Mouse (Mus musculus): Measurements from ENCODE around the gene Clec2e. TPM values are rescaled to one million over a fixed set of nuclear protein-coding genes. Genes with fewer than 3 reads are reported as not detected.

The Clec2e gene
- total RNA-seq, 1 experiment: not detected

DNA sequence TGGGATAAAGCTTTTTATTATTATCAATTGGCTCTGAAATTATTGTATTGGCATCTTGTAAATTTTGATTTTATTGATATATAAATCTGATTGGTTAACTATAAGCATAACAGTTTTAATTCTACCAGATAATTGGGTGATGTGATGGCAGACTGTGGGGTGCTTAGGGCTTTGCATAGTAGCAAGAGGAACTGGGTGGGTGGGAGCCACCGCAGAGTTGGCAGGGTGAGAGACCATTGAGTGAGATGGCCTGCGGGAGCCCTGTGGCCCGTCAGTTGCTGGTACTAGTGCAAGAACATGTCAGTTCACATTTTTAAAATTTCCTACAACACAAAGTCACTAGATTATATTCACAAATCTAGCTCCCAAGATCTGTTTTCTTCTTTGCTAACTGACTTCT, 34.9 kb downstream of the Clec2e start:
- no peaks in the 10 kb centered on the region for H3K36me3 ChIP-seq (ENCODE audit: control insufficient read depth, insufficient read depth, low read length, poor library complexity, severe bottlenecking)
- H3K9me3 ChIP-seq (ENCODE audit: control insufficient read depth, insufficient read depth, low read depth, low read length): no peaks in the 10 kb centered on the region; the same call in none of the 2 replicates
- no peak overlapping the region for H3K9ac ChIP-seq (ENCODE audit: insufficient read depth, low read depth, low read length, poor library complexity, severe bottlenecking)
- no peaks in the 10 kb centered on the region for H3K4me1 ChIP-seq (ENCODE audit: control insufficient read depth in 2 of 2, insufficient read depth in 2 of 2, low read length in 2 of 2, poor library complexity in 1 of 2)
- in situ Hi-C loops (cut with MboI; ENCODE audit: low sequenced_read_pairs in 2 of 2, unreplicated experiment in 2 of 2): no loop called here
- DNase-seq (ENCODE audit: low read depth, low spot score): no peak
- no peak for TF ChIP-seq CHD2 (IDR thresholded peaks at IDR 0.05; ENCODE audit: low read depth, low read length)
- no peak for TF ChIP-seq MAFK (IDR thresholded peaks at IDR 0.05; ENCODE audit: insufficient read depth, low read depth, low read length)
- TF ChIP-seq HCFC1 (IDR thresholded peaks at IDR 0.05; ENCODE audit: borderline replicate concordance, insufficient read depth, low read length): no peak
- no peak for TF ChIP-seq ZC3H11A (IDR thresholded peaks at IDR 0.05; ENCODE audit: borderline replicate concordance, low read depth, low read length)
- no peak for TF ChIP-seq ZNF384 (IDR thresholded peaks at IDR 0.05; ENCODE audit: low read depth, low read length)
- no peak overlapping the region for H3K4me3 ChIP-seq (ENCODE audit: insufficient read depth in 1 of 2, low read depth in 1 of 2, low read length in 2 of 2, poor library complexity in 1 of 2, severe bottlenecking in 1 of 2)
- H3K27ac ChIP-seq (ENCODE audit: insufficient read depth, low read depth, low read length, poor library complexity, severe bottlenecking): no peak overlapping the region

DNA sequence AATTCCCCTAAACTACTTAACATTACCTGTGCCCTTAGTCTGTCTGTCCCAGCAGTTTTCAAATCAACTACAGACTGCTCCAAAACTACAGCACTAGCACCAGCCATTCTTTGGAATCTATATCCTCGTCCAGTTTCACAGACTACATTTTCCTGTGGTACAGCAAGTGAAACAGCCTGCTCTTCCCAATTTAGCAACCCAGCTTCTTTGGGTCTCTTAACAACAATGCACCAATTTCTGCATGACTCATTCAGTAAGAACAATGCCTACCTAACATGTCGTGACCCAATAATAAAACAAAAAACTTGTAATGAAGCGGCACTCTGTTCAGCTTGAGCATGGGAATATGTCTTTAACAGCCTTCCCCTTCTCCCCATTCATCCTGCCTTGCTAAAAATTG, 35.3 kb downstream of the Clec2e start:
- H3K4me1 ChIP-seq (ENCODE audit: control insufficient read depth in 2 of 2, insufficient read depth in 2 of 2, low read length in 2 of 2, poor library complexity in 1 of 2): no peaks in the 10 kb centered on the region
- no peak overlapping the region for H3K27ac ChIP-seq (ENCODE audit: insufficient read depth, low read depth, low read length, poor library complexity, severe bottlenecking)
- H3K9me3 ChIP-seq (ENCODE audit: control insufficient read depth, insufficient read depth, low read depth, low read length): no peaks in the 10 kb centered on the region; the same call in none of the 2 replicates
- DNase-seq (ENCODE audit: low read depth, low spot score): no peak
- TF ChIP-seq MAFK (IDR thresholded peaks at IDR 0.05; ENCODE audit: insufficient read depth, low read depth, low read length) (no peak), HCFC1 (IDR thresholded peaks at IDR 0.05; ENCODE audit: borderline replicate concordance, insufficient read depth, low read length) (no peak), ZC3H11A (IDR thresholded peaks at IDR 0.05; ENCODE audit: borderline replicate concordance, low read depth, low read length) (no peak), CHD2 (IDR thresholded peaks at IDR 0.05; ENCODE audit: low read depth, low read length) (no peak), ZNF384 (IDR thresholded peaks at IDR 0.05; ENCODE audit: low read depth, low read length) (no peak)
- no peaks in the 10 kb centered on the region for H3K36me3 ChIP-seq (ENCODE audit: control insufficient read depth, insufficient read depth, low read length, poor library complexity, severe bottlenecking)
- H3K9ac ChIP-seq (ENCODE audit: insufficient read depth, low read depth, low read length, poor library complexity, severe bottlenecking): no peak overlapping the region
- in situ Hi-C loops (cut with MboI; ENCODE audit: low sequenced_read_pairs in 2 of 2, unreplicated experiment in 2 of 2): no loop called here
- no peak overlapping the region for H3K4me3 ChIP-seq (ENCODE audit: insufficient read depth in 1 of 2, low read depth in 1 of 2, low read length in 2 of 2, poor library complexity in 1 of 2, severe bottlenecking in 1 of 2)

DNA sequence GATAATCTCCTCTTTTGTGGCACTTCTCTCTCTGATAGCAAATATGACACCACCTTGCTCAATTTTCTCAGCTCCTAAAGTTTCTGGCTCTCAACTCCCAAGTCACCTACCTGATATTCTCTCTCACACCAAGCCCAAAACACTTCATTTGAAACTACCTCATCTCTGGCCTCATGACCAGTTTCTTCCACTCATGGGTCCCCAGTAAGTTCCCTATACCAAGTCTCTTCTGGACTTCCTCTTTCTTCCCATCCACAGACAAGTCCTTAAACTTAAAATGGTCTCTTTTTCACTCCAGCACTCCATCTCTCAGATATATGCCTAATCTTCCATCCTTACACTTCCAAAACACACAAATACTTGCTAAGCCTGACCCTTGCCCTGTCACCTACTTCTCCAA, 42.7 kb downstream of the Clec2e start:
- Histone ChIP-seq H3K27ac (ENCODE audit: insufficient read depth, low read depth, low read length, poor library complexity, severe bottlenecking) (no peak overlapping the region), H3K4me3 (ENCODE audit: insufficient read depth in 1 of 2, low read depth in 1 of 2, low read length in 2 of 2, poor library complexity in 1 of 2, severe bottlenecking in 1 of 2) (no peak overlapping the region), H3K36me3 (ENCODE audit: control insufficient read depth, insufficient read depth, low read length, poor library complexity, severe bottlenecking) (no peaks in the 10 kb centered on the region), H3K9me3 (ENCODE audit: control insufficient read depth, insufficient read depth, low read depth, low read length) (no peaks in the 10 kb centered on the region), H3K9ac (ENCODE audit: insufficient read depth, low read depth, low read length, poor library complexity, severe bottlenecking) (no peak overlapping the region), H3K4me1 (ENCODE audit: control insufficient read depth in 2 of 2, insufficient read depth in 2 of 2, low read length in 2 of 2, poor library complexity in 1 of 2) (no peaks in the 10 kb centered on the region)
- in situ Hi-C loops (cut with MboI; ENCODE audit: low sequenced_read_pairs in 2 of 2, unreplicated experiment in 2 of 2): no loop called here
- no peak for DNase-seq (ENCODE audit: low read depth, low spot score)
- no peak for TF ChIP-seq CHD2 (IDR thresholded peaks at IDR 0.05; ENCODE audit: low read depth, low read length)
- no peak for TF ChIP-seq ZNF384 (IDR thresholded peaks at IDR 0.05; ENCODE audit: low read depth, low read length)
- TF ChIP-seq HCFC1 (IDR thresholded peaks at IDR 0.05; ENCODE audit: borderline replicate concordance, insufficient read depth, low read length): no peak
- no peak for TF ChIP-seq ZC3H11A (IDR thresholded peaks at IDR 0.05; ENCODE audit: borderline replicate concordance, low read depth, low read length)
- TF ChIP-seq MAFK (IDR thresholded peaks at IDR 0.05; ENCODE audit: insufficient read depth, low read depth, low read length): no peak

DNA sequence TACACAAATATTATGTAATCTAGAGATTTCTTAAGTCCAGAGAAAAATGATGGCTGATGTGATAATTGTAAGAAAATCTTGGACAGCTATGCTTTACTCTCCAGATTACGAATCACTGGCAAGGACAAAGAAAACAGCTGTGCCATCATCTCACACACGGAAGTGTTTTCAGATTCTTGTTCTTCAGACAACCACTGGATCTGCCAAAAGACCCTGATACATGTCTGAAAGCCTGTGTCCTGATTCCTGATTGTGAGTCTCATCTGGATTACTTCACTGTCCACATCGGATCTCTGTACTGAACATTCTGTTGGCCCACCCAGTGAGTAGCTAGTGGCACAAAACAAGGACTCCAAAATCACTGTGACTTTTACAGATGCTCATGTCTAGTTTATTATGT, 44.5 kb downstream of the Clec2e start:
- Histone ChIP-seq H3K27ac (ENCODE audit: insufficient read depth, low read depth, low read length, poor library complexity, severe bottlenecking) (no peak overlapping the region), H3K36me3 (ENCODE audit: control insufficient read depth, insufficient read depth, low read length, poor library complexity, severe bottlenecking) (no peaks in the 10 kb centered on the region), H3K4me3 (ENCODE audit: insufficient read depth in 1 of 2, low read depth in 1 of 2, low read length in 2 of 2, poor library complexity in 1 of 2, severe bottlenecking in 1 of 2) (no peak overlapping the region), H3K4me1 (ENCODE audit: control insufficient read depth in 2 of 2, insufficient read depth in 2 of 2, low read length in 2 of 2, poor library complexity in 1 of 2) (no peaks in the 10 kb centered on the region), H3K9ac (ENCODE audit: insufficient read depth, low read depth, low read length, poor library complexity, severe bottlenecking) (no peak overlapping the region), H3K9me3 (ENCODE audit: control insufficient read depth, insufficient read depth, low read depth, low read length) (no peaks in the 10 kb centered on the region)
- TF ChIP-seq CHD2 (IDR thresholded peaks at IDR 0.05; ENCODE audit: low read depth, low read length) (no peak), ZNF384 (IDR thresholded peaks at IDR 0.05; ENCODE audit: low read depth, low read length) (no peak), MAFK (IDR thresholded peaks at IDR 0.05; ENCODE audit: insufficient read depth, low read depth, low read length) (no peak), ZC3H11A (IDR thresholded peaks at IDR 0.05; ENCODE audit: borderline replicate concordance, low read depth, low read length) (no peak), HCFC1 (IDR thresholded peaks at IDR 0.05; ENCODE audit: borderline replicate concordance, insufficient read depth, low read length) (no peak)
- in situ Hi-C loops (cut with MboI; ENCODE audit: low sequenced_read_pairs in 2 of 2, unreplicated experiment in 2 of 2): no loop called here
- DNase-seq (ENCODE audit: low read depth, low spot score): no peak

DNA sequence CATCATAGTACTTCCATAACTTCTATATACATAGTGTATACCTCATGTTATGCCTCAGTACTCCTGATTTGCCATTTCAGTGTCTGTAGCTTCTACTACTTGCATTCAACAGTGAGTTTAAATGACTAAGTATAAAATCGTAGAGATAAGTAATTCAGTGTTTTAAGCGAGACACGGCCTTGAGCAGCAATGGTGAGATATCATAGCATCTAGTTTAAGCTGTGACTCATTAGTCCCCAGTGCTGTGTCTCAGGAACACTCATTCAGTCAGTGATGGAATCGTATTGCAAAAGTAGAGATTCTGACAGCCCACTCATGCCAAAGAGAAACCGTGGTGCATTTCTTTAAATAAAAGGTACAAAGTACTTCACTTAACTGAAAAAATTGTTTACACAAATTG, 49.0 kb downstream of the Clec2e start:
- in situ Hi-C loops (cut with MboI; ENCODE audit: low sequenced_read_pairs in 2 of 2, unreplicated experiment in 2 of 2): no loop called here
- TF ChIP-seq ZNF384 (IDR thresholded peaks at IDR 0.05; ENCODE audit: low read depth, low read length): no peak
- TF ChIP-seq CHD2 (IDR thresholded peaks at IDR 0.05; ENCODE audit: low read depth, low read length): no peak
- no peak for TF ChIP-seq HCFC1 (IDR thresholded peaks at IDR 0.05; ENCODE audit: borderline replicate concordance, insufficient read depth, low read length)
- TF ChIP-seq MAFK (IDR thresholded peaks at IDR 0.05; ENCODE audit: insufficient read depth, low read depth, low read length): no peak
- no peak for TF ChIP-seq ZC3H11A (IDR thresholded peaks at IDR 0.05; ENCODE audit: borderline replicate concordance, low read depth, low read length)
- no peak overlapping the region for H3K4me3 ChIP-seq (ENCODE audit: insufficient read depth in 1 of 2, low read depth in 1 of 2, low read length in 2 of 2, poor library complexity in 1 of 2, severe bottlenecking in 1 of 2)

More for the DNA sequence above, 49.0 kb downstream of the Clec2e start:
- no peak overlapping the region for H3K9ac ChIP-seq (ENCODE audit: insufficient read depth, low read depth, low read length, poor library complexity, severe bottlenecking)
- H3K9me3 ChIP-seq (ENCODE audit: control insufficient read depth, insufficient read depth, low read depth, low read length): no peaks in the 10 kb centered on the region
- no peak for DNase-seq (ENCODE audit: low read depth, low spot score)
- no peaks in the 10 kb centered on the region for H3K4me1 ChIP-seq (ENCODE audit: control insufficient read depth in 2 of 2, insufficient read depth in 2 of 2, low read length in 2 of 2, poor library complexity in 1 of 2)
- H3K27ac ChIP-seq (ENCODE audit: insufficient read depth, low read depth, low read length, poor library complexity, severe bottlenecking): no peak overlapping the region
- no peaks in the 10 kb centered on the region for H3K36me3 ChIP-seq (ENCODE audit: control insufficient read depth, insufficient read depth, low read length, poor library complexity, severe bottlenecking)

All from ES-E14 (cell line).